Mouse (Mus musculus) lung, postnatal 0 days (tissue): ENCODE results near the gene Rtl1. TPM values are rescaled to one million over a fixed set of nuclear protein-coding genes. Genes with fewer than 3 reads are reported as not detected.

Experiments
- ATAC-seq: fragments of 200-750 bp; cut with Nextera tagmentation; 2 replicates; pipeline ENCODE4 v1.8.0; 2017; ENCODE audit warnings: moderate library complexity
- DNase-seq: peaks from one replicate; pipeline ENCODE4 v3.0.0-alpha.2; 2016; ENCODE audit warnings: low spot score
- H3K27ac ChIP-seq: fragments of 300-500 bp; sonication (generic); 2 replicates; pipeline ENCODE4 v1.5.1; 2014; ENCODE audit warnings: antibody characterized with exemption, mild to moderate bottlenecking, low read length, mixed read lengths
- H3K27me3 ChIP-seq: fragments of 300-500 bp; sonication (generic); replicated peaks from 2 replicates; pipeline ENCODE4 v1.6.1; 2014; ENCODE audit warnings: low read length, mixed read lengths; ENCODE audit not compliant: insufficient read depth
- H3K36me3 ChIP-seq: fragments of 300-500 bp; sonication (generic); 2 replicates; pipeline ENCODE4 v1.6.1; 2014; ENCODE audit warnings: low read length, mixed read lengths; ENCODE audit not compliant: insufficient read depth
- H3K4me1 ChIP-seq: fragments of 300-500 bp; sonication (generic); 2 replicates; pipeline ENCODE4 v1.6.1; 2014; ENCODE audit warnings: antibody characterized with exemption, low read depth, low read length, mixed read lengths; ENCODE audit not compliant: insufficient read depth
- H3K4me2 ChIP-seq: fragments of 300-500 bp; sonication (generic); replicated peaks from 2 replicates; pipeline ENCODE4 v1.6.1; 2014; ENCODE audit warnings: low read depth, mild to moderate bottlenecking, low read length, moderate library complexity, mixed read lengths
- H3K4me3 ChIP-seq: fragments of 300-500 bp; sonication (generic); 2 replicates; pipeline ENCODE4 v1.5.1; 2014; ENCODE audit warnings: low read depth, low read length
- H3K9ac ChIP-seq: fragments of 300-500 bp; sonication (generic); replicated peaks from 2 replicates; pipeline ENCODE4 v1.6.1; 2014; ENCODE audit warnings: low read depth, mild to moderate bottlenecking
- H3K9me3 ChIP-seq: fragments of 300-500 bp; sonication (generic); 2 replicates; pipeline ENCODE4 v1.6.1; 2016; ENCODE audit warnings: low read length, mixed read lengths
- CTCF ChIP-seq: IDR thresholded peaks from 2 replicates; pipeline ENCODE4 v1.5.1; 2016; ENCODE audit warnings: antibody characterized with exemption, mild to moderate bottlenecking
- EP300 ChIP-seq: IDR thresholded peaks from 2 replicates; pipeline ENCODE4 v1.6.1; 2016; ENCODE audit warnings: antibody characterized with exemption, mild to moderate bottlenecking, control low read depth
- WGBS: fragments of 180-500 bp; shearing (Covaris S2); extraction: QIAGEN DNeasy Blood & Tissue Kit; methylation state at CpG from one replicate; pipeline ENCODE4 v1.1.7; 2014; 5-methylcytosine and 5-hydroxymethylcytosine counted together
- polyA plus RNA-seq: library from polyadenylated mRNA; unstranded; fragments of >200 nt; fragmentation: Nextera tagmentation; extraction: Ambion mirVana; gene quantifications from 2 replicates; pipeline ENCODE4 v1.2.1, GENCODE M21; 2015

Rtl1 gene
- polyA plus RNA-seq, 1 experiment from 2014 or later, result 0.14 TPM

DNA sequence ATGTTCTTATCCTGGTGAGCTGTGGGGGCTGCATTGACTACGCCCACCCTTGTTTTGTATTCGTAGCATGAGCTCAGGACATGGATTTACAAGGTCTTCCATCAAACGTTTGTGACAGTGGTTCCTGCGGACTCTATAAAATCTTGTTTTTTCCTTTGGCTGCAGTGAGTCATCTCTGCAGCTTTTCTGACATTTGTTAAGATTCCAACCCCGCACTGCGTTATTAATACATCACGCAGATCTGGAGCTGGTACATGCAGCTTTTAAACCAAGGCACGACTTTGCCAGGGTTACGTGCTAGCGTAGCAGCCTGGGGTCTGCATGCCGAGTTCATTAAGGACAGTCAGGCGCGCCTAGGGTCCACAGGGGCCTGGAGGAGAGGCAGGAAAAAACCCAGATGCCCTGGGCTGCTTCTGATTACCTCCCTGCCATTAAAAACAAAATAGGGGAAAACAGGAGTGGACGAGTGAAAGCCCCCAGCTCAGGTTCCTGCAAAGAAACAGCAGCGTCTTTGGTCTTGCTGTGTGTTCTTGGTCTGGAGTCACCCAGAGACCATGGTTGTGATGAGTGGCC, 44.2 kb downstream of the Rtl1 start:
- no peak overlapping the region for H3K4me3 ChIP-seq
- H3K9ac ChIP-seq, result no peak overlapping the region
- H3K27ac ChIP-seq, result no peak overlapping the region
- WGBS, result 74% methylated on average over 15 of the region's 15 CpGs
- no peaks in the 10 kb centered on the region for H3K9me3 ChIP-seq
- H3K27me3 ChIP-seq, result no peaks in the 10 kb centered on the region
- no peak overlapping the region for H3K4me2 ChIP-seq
- H3K4me1 ChIP-seq, result no peaks in the 10 kb centered on the region
- TF ChIP-seq EP300, result no peak
- TF ChIP-seq CTCF, result no peak
- DNase-seq, result no peak
- H3K36me3 ChIP-seq, result no peaks in the 10 kb centered on the region
- no peak for ATAC-seq

DNA sequence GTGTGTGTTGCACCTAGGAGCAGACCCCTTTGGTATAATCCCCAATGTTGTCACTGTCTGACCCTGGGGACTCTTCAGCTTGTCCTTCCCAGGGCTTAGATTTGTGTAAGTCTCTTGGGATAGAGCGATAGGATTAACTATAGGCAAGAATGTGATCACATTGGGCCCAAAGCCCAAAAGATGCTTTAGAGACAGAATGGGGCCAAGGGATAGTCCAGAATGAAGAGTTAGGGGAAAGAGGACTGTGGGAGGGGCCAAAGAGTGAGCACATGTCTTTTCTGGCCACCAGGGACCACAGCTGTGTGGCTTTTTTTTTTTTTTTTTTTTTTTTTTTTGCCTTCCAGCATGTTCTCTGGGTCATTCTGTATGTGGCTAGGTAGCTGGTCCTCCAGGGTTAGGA, 46.6 kb downstream of the Rtl1 start:
- WGBS, result 89% methylated on average over 1 of the region's 1 CpGs
- Histone ChIP-seq H3K9me3 (no peaks in the 10 kb centered on the region), H3K27me3 (no peaks in the 10 kb centered on the region), H3K27ac (no peak overlapping the region), H3K4me2 (no peak overlapping the region), H3K4me1 (no peaks in the 10 kb centered on the region), H3K4me3 (no peak overlapping the region), H3K9ac (no peak overlapping the region), H3K36me3 (no peaks in the 10 kb centered on the region)
- DNase-seq, result no peak
- no peak for ATAC-seq
- no peak for TF ChIP-seq EP300
- no peak for TF ChIP-seq CTCF

DNA sequence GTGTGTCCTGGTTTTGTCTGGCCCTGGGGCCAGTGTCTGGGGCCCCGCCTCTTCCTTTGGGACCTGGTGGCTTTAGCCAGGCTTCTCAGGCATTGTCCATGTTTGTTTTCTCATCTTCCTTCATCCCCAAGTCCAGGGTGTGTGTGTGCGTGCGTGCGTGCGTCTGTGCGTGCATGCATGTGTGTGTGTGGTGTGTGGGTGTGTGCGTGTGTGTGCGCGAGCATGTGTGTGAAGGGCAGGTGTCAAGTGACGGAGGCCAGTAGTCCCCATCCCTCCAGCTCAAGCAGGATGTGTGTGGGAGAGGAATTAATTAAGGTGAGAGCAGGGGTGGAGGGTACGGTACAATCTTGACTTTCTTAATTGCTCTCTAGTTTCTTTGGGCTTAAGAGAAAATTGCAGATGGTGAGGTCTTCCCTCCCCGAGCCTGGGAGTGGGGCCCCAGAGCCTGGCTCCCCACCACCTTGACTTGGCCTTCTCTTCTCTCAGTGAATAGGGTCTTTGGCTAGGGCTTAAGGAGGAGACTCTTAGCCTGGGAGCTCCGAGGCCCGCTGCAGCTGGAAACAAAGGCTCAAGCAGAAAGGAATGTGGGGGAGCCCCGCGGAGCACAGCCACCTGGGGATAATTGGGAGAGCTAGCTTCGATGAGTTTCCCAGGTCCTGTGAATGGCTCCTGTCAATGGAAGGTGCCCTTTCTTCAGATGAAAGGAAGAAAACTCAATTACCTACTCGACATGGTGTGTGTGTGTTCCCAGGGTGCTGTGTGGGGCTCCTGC, 47.2 kb downstream of the Rtl1 start:
- Histone ChIP-seq H3K9ac (no peak overlapping the region), H3K4me1 (no peaks in the 10 kb centered on the region), H3K9me3 (no peaks in the 10 kb centered on the region), H3K27ac (no peak overlapping the region), H3K27me3 (no peaks in the 10 kb centered on the region), H3K4me3 (no peak overlapping the region), H3K36me3 (no peaks in the 10 kb centered on the region), H3K4me2 (no peak overlapping the region)
- ATAC-seq (no peak), DNase-seq (no peak)
- no peak for TF ChIP-seq CTCF
- no peak for TF ChIP-seq EP300
- 69% methylated on average over 18 of the region's 18 CpGs for WGBS

DNA sequence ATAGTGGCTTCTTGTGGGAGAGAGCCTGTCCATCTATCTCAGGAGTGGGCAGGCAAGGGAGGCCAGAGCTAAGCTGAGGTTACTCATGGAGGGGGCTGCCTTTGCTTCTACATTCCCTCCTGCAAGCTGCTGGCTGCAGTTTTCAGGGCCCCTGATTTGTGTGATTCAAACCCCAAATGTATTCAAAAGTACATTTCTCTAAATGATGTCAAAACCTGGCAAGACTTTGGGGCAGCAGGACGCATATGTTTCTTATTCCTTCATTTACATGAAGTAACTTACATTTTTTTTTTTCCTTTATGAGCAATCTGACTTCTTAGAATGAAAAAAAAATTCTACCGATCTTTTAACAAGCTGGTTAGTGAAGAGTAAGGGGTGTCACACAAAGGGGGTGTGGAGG, 48.4 kb downstream of the Rtl1 start:
- no peaks in the 10 kb centered on the region for H3K9me3 ChIP-seq

DNA sequence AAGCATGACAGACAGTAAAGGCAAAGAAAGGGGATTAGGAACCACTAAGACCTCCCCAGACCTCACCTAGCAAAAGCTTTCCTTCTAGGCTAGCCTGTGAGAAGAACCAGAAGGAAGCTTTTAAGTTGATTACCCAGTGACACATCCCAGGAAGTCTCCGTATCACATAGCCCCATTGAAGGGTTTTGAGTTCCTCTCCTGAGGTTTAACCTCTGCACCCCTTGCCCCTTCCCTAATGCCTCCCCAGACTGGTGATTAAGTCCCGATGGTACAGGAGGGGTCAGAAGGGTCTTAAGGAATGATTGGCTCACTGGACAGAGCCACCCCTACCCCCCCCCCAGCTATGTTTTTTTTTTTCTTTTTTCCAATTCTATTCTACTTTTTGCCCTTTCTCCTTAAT, 53.0 kb downstream of the Rtl1 start:
- H3K27me3 ChIP-seq, result no peaks in the 10 kb centered on the region
- no peak for DNase-seq
- no peak overlapping the region for H3K4me2 ChIP-seq
- no peak overlapping the region for H3K9ac ChIP-seq
- no peaks in the 10 kb centered on the region for H3K36me3 ChIP-seq
- ATAC-seq, result no peak
- H3K4me1 ChIP-seq, result no peaks in the 10 kb centered on the region
- H3K4me3 ChIP-seq, result no peak overlapping the region
- no peak overlapping the region for H3K27ac ChIP-seq
- H3K9me3 ChIP-seq, result no peaks in the 10 kb centered on the region
- 27% methylated on average over 2 of the region's 2 CpGs for WGBS
- TF ChIP-seq EP300 (no peak), CTCF (no peak)

More for the DNA sequence above, 48.4 kb downstream of the Rtl1 start:
- TF ChIP-seq EP300 (no peak), CTCF (no peak)
- Histone ChIP-seq H3K36me3 (no peaks in the 10 kb centered on the region), H3K27me3 (no peaks in the 10 kb centered on the region), H3K27ac (no peak overlapping the region), H3K4me2 (no peak overlapping the region), H3K4me1 (no peaks in the 10 kb centered on the region), H3K4me3 (no peak overlapping the region), H3K9ac (no peak overlapping the region)
- ATAC-seq (no peak), DNase-seq (no peak)
- 80% methylated on average over 2 of the region's 2 CpGs for WGBS

DNA sequence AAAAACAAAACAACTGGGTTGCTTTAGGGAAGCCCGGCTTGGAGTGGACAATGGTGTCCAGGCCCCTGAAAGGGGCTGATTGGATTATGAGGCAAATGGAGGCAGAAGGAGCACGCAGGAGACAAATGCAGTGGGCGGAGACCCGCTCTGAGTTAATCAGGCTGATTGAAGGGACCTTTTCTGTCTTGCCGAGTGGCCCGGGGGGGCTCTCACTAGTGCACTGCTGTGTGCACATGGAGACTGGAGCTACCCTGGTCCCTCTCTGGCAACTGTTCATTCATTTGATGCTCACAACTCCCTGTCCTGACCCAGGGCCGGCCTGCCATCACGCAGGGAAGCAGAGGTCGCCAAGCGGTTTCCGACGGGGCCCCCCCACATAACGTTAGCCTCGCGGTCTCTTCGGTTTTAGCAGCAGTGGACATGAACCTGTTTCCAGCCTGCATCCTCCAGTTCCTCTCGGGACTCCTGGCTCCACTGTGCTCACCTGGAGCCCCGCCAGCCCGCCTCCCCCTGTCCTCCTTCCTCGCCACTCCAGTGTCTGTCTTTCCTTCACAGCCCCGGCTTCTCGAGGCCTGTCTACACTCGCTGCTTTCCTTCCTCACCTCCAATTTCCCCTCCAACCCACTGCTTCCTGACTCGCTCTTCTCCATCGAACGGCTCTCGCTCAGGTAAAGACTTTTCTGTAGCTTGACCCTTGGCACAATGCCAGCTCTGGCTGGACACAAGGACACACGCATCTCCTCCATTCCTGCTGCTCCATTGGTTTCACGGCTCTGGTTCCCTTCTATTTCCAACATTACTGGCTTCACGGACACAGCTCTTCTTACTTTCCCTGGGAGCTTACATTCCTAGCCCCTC, 54.0 kb downstream of the Rtl1 start:
- Histone ChIP-seq H3K4me1 (no peaks in the 10 kb centered on the region), H3K36me3 (no peaks in the 10 kb centered on the region), H3K4me3 (no peak overlapping the region), H3K9me3 (no peaks in the 10 kb centered on the region), H3K27ac (no peak overlapping the region), H3K9ac (no peak overlapping the region), H3K4me2 (no peak overlapping the region), H3K27me3 (no peaks in the 10 kb centered on the region)
- WGBS, result 65% methylated on average over 29 of the region's 30 CpGs
- TF ChIP-seq EP300 (no peak), CTCF (no peak)
- ATAC-seq (no peak), DNase-seq (no peak)
